Mouse (Mus musculus): ENCODE data around the gene Zdhhc3. TPM values are rescaled to one million over a fixed set of nuclear protein-coding genes. Genes with fewer than 3 reads are reported as not detected.
A peak's percentile ranks its signal among the peaks of the same experiment; 100 is the strongest.

The Zdhhc3 gene
- polyA plus RNA-seq, 1 experiment from 2014 or later: 83.8 TPM

- no peaks in the 10 kb centered on the region for H3K27me3 ChIP-seq (ENCODE audit: control insufficient read depth, insufficient read depth, low read depth, low read length)
- H3K4me2 ChIP-seq (ENCODE audit: low read length): no peak overlapping the region
- no peaks in the 10 kb centered on the region for H3K36me3 ChIP-seq (ENCODE audit: control insufficient read depth, insufficient read depth, low read length)
- no peak overlapping the region for H3K27ac ChIP-seq (ENCODE audit: low read length)
- H3K4me3 ChIP-seq (ENCODE audit: low read depth, low read length): no peak overlapping the region
- ATAC-seq: no peak
- WGBS: 100% methylated on average over 1 of the region's 1 CpGs
- no peaks in the 10 kb centered on the region for H3K4me1 ChIP-seq (ENCODE audit: control insufficient read depth, insufficient read depth, low read length)
- no peak overlapping the region for H3K9ac ChIP-seq (ENCODE audit: low read depth, low read length)
- H3K9me3 ChIP-seq (replicated peaks; ENCODE audit: control insufficient read depth, low read length, poor library complexity, severe bottlenecking): no peaks in the 10 kb centered on the region
Observed at GRCm38 (mm10) chr9:123047665-123048064, 65.3 kb downstream of the Zdhhc3 start.

- Histone ChIP-seq H3K36me3 (ENCODE audit: control insufficient read depth, insufficient read depth, low read length) (no peaks in the 10 kb centered on the region), H3K4me1 (ENCODE audit: control insufficient read depth, insufficient read depth, low read length) (no peaks in the 10 kb centered on the region), H3K9me3 (replicated peaks; ENCODE audit: control insufficient read depth, low read length, poor library complexity, severe bottlenecking) (no peaks in the 10 kb centered on the region), H3K4me3 (ENCODE audit: low read depth, low read length) (no peak within 1 kb of the TSS), H3K9ac (ENCODE audit: low read depth, low read length) (no peak within 1 kb of the TSS), H3K27me3 (ENCODE audit: control insufficient read depth, insufficient read depth, low read depth, low read length) (no peaks in the 10 kb centered on the region), H3K27ac (ENCODE audit: low read length) (no peak within 1 kb of the TSS), H3K4me2 (ENCODE audit: low read length) (no peak within 1 kb of the TSS)
- no peak for ATAC-seq
- WGBS: 86% methylated on average over 4 of the region's 4 CpGs
Observed at GRCm38 (mm10) chr9:123034426-123034825, 78.6 kb downstream of the Zdhhc3 start, which contains the start of gene Tgm4. Tgm4 (plus strand) TSS chr9:123034726.

- ATAC-seq: no peak
- WGBS: 85% methylated on average over 13 of the region's 13 CpGs
Observed at GRCm38 (mm10) chr9:123031496-123032246, 81.3 kb downstream of the Zdhhc3 start.

GRCm38 (mm10) chr9:123024201-123024600 is 88.8 kb downstream of the Zdhhc3 start:
- no peaks in the 10 kb centered on the region for H3K9me3 ChIP-seq (replicated peaks; ENCODE audit: control insufficient read depth, low read length, poor library complexity, severe bottlenecking)
- no peak overlapping the region for H3K4me3 ChIP-seq (ENCODE audit: low read depth, low read length)
- H3K27me3 ChIP-seq (ENCODE audit: control insufficient read depth, insufficient read depth, low read depth, low read length): no peaks in the 10 kb centered on the region
- no peaks in the 10 kb centered on the region for H3K36me3 ChIP-seq (ENCODE audit: control insufficient read depth, insufficient read depth, low read length)
- H3K4me1 ChIP-seq (ENCODE audit: control insufficient read depth, insufficient read depth, low read length): peaks cover 11% of the 10 kb centered on the region
- WGBS: 81% methylated on average over 2 of the region's 2 CpGs
- no peak overlapping the region for H3K9ac ChIP-seq (ENCODE audit: low read depth, low read length)
- no peak for ATAC-seq
- H3K27ac ChIP-seq (ENCODE audit: low read length): no peak overlapping the region
- H3K4me2 ChIP-seq (ENCODE audit: low read length): no peak overlapping the region

More at GRCm38 (mm10) chr9:123031496-123032246, 81.3 kb downstream of the Zdhhc3 start:
- Histone ChIP-seq H3K9ac (ENCODE audit: low read depth, low read length) (no peak overlapping the region), H3K4me2 (ENCODE audit: low read length) (no peak overlapping the region), H3K9me3 (replicated peaks; ENCODE audit: control insufficient read depth, low read length, poor library complexity, severe bottlenecking) (no peaks in the 10 kb centered on the region), H3K27me3 (ENCODE audit: control insufficient read depth, insufficient read depth, low read depth, low read length) (no peaks in the 10 kb centered on the region), H3K36me3 (ENCODE audit: control insufficient read depth, insufficient read depth, low read length) (no peaks in the 10 kb centered on the region), H3K27ac (ENCODE audit: low read length) (no peak overlapping the region), H3K4me3 (ENCODE audit: low read depth, low read length) (no peak overlapping the region), H3K4me1 (ENCODE audit: control insufficient read depth, insufficient read depth, low read length) (no peaks in the 10 kb centered on the region)

GRCm38 (mm10) chr9:123021636-123022379 is 91.2 kb downstream of the Zdhhc3 start:
- no peaks in the 10 kb centered on the region for H3K27me3 ChIP-seq (ENCODE audit: control insufficient read depth, insufficient read depth, low read depth, low read length)
- peaks cover 14% of the 10 kb centered on the region for H3K4me1 ChIP-seq (ENCODE audit: control insufficient read depth, insufficient read depth, low read length)
- 41% methylated on average over 17 of the region's 24 CpGs for WGBS
- H3K4me3 ChIP-seq (ENCODE audit: low read depth, low read length): peak overlapping the region; percentile 74
- peak overlapping the region; percentile 86 for H3K4me2 ChIP-seq (ENCODE audit: low read length)
- peak; percentile 43 for ATAC-seq
- H3K9ac ChIP-seq (ENCODE audit: low read depth, low read length): peak overlapping the region; percentile 88
- H3K9me3 ChIP-seq (replicated peaks; ENCODE audit: control insufficient read depth, low read length, poor library complexity, severe bottlenecking): no peaks in the 10 kb centered on the region
- H3K36me3 ChIP-seq (ENCODE audit: control insufficient read depth, insufficient read depth, low read length): no peaks in the 10 kb centered on the region
- peak overlapping the region; percentile 94; the same call in 1 of the 2 replicates for H3K27ac ChIP-seq (ENCODE audit: low read length)

GRCm38 (mm10) chr9:123020995-123021631 is 91.9 kb downstream of the Zdhhc3 start, which contains the start of gene Tmem42:
Tmem42 (plus strand) TSS chr9:123021326.
- Histone ChIP-seq H3K27ac (ENCODE audit: low read length) (peak within 1 kb of the TSS; percentile 94), H3K36me3 (ENCODE audit: control insufficient read depth, insufficient read depth, low read length) (no peaks in the 10 kb centered on the region), H3K27me3 (ENCODE audit: control insufficient read depth, insufficient read depth, low read depth, low read length) (no peaks in the 10 kb centered on the region), H3K4me2 (ENCODE audit: low read length) (peak within 1 kb of the TSS; percentile 86), H3K9me3 (replicated peaks; ENCODE audit: control insufficient read depth, low read length, poor library complexity, severe bottlenecking) (no peaks in the 10 kb centered on the region), H3K9ac (ENCODE audit: low read depth, low read length) (peak within 1 kb of the TSS; percentile 88), H3K4me1 (ENCODE audit: control insufficient read depth, insufficient read depth, low read length) (peaks cover 16% of the 10 kb centered on the region), H3K4me3 (ENCODE audit: low read depth, low read length) (peak within 1 kb of the TSS; percentile 74)
- peak; percentile 96 for ATAC-seq
- under 1% methylated on average over 54 of the region's 69 CpGs for WGBS

Other genes with a start within 250 kb of the Zdhhc3 start
- gene Zfp445, start 247.2 kb downstream of the Zdhhc3 start, polyA plus RNA-seq (2015; fragmentation: Nextera tagmentation; extraction: Ambion mirVana): 121 and 131 TPM in 2 replicates
- gene Zkscan7, start 227.5 kb downstream of the Zdhhc3 start, polyA plus RNA-seq (2015; fragmentation: Nextera tagmentation; extraction: Ambion mirVana): 4.7 and 4.9 TPM in 2 replicates
- 16.8 and 19.7 TPM in 2 replicates for gene Zfp105, start 190.1 kb downstream of the Zdhhc3 start, polyA plus RNA-seq (2015; fragmentation: Nextera tagmentation; extraction: Ambion mirVana)
- 26.8 and 31.9 TPM in 2 replicates for gene 1110059G10Rik, start 162.2 kb downstream of the Zdhhc3 start, polyA plus RNA-seq (2015; fragmentation: Nextera tagmentation; extraction: Ambion mirVana)
- gene Kif15, start 162.2 kb downstream of the Zdhhc3 start, polyA plus RNA-seq (2015; fragmentation: Nextera tagmentation; extraction: Ambion mirVana): 5.5 and 9.0 TPM in 2 replicates
- 29.5 and 30.1 TPM in 2 replicates for gene Tmem42, start 91.9 kb downstream of the Zdhhc3 start, polyA plus RNA-seq (2015; fragmentation: Nextera tagmentation; extraction: Ambion mirVana)
- 0.43 and 0.65 TPM in 2 replicates for gene Tgm4, start 78.5 kb downstream of the Zdhhc3 start, polyA plus RNA-seq (2015; fragmentation: Nextera tagmentation; extraction: Ambion mirVana)
- gene Exosc7, start within 50 bp of the Zdhhc3 start, polyA plus RNA-seq (2015; fragmentation: Nextera tagmentation; extraction: Ambion mirVana): 71.4 and 73.1 TPM in 2 replicates
- 2.2 and 3.6 TPM in 2 replicates for gene Clec3b, start 37.7 kb upstream of the Zdhhc3 start, polyA plus RNA-seq (2015; fragmentation: Nextera tagmentation; extraction: Ambion mirVana)
- 0.07 and 0.19 TPM in 2 replicates for gene Cdcp1, start 102.8 kb upstream of the Zdhhc3 start, polyA plus RNA-seq (2015; fragmentation: Nextera tagmentation; extraction: Ambion mirVana)
- 30.1 and 35.8 TPM in 2 replicates for gene Tmem158, start 147.6 kb upstream of the Zdhhc3 start, polyA plus RNA-seq (2015; fragmentation: Nextera tagmentation; extraction: Ambion mirVana)